Mouse (Mus musculus): ENCODE measurements around the gene Vmn2r46.
"Not testable (repeated sequence)": the region's sequence is repeated elsewhere in the genome, so short reads cannot be mapped to it uniquely, and the experiment has no call there.

The Vmn2r46 gene

GRCm38 (mm10) chr7:9770471-9770870 is at the start of gene Vmn2r46:
Vmn2r46 (minus strand) TSS chr7:9770571.
- not testable (repeated sequence) for DNase-seq (ENCODE audit: low read depth, low spot score)
